Mouse (Mus musculus) thymus, adult 2 months (tissue): Measurements from ENCODE around the gene Vsir.

Source experiments
- CTCF ChIP-seq: fragments of 200-500 bp; IDR thresholded peaks from 2 replicates; pipeline ENCODE4 v1.5.1; 2012; ENCODE audit warnings: mild to moderate bottlenecking, control low read depth, low read length, moderate library complexity, borderline replicate concordance; ENCODE audit not compliant: control insufficient read depth, poor library complexity, insufficient read depth; ENCODE audit errors: extremely low read depth
- POLR2A ChIP-seq: fragments of 200-500 bp; IDR thresholded peaks from 2 replicates; pipeline ENCODE4 v1.6.1; 2012; ENCODE audit warnings: mild to moderate bottlenecking, low read length, control low read depth, moderate library complexity; ENCODE audit not compliant: control insufficient read depth, poor library complexity, insufficient read depth; ENCODE audit errors: extremely low read depth

GRCm38 (mm10) chr10:60390177-60390903, 43.7 kb downstream of the Vsir start:
- no peak for TF ChIP-seq CTCF
- no peak for TF ChIP-seq POLR2A
